Comparison of ENCODE assay signal across 15 mouse cellular contexts in the genomic region with DNA sequence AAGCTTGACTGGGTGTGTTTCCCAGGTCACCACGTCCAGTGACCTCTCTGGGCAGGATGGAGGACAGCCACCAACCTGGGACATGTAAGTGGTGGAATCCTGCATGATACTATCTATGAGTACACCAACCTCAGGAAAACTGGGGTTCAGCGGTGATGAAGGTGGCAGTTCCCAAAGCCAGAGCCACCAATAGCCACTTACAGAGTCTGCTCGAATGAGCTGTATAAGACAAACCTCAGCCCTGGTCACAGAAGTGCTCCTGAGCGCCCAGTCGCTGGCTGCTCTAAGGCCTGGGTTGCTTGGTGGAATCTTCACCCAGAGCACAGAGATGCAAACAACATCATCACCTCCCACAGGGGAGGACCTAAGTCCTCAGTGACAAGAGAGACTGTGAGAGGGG.
A peak's percentile ranks its signal among the peaks of the same experiment; 100 is the strongest.
DNase-seq lines count a peak whose midpoint lies in the region; ATAC-seq and TF ChIP-seq lines count a peak whose summit lies in the region.
"Had no signal": no experiment of that assay in that cellular context is flagged by ENCODE, and none has a peak within 500 bp of the region (broad histone marks: within the 10 kb centered on the region; RNA-seq: fewer than 3 reads in every experiment).

No protein-coding gene starts in this region.

- TF ChIP-seq POLR2A in heart, adult 2 months (IDR thresholded peaks at IDR 0.05; ENCODE audit: insufficient read depth, low read depth, low read length): no peak

- no peaks in the 10 kb centered on the region for H3K79me2 ChIP-seq in heart, adult 2 months (replicated peaks; ENCODE audit: control insufficient read depth, insufficient read depth, low read length)

- ATAC-seq in kidney, embryonic 14.5 days (ENCODE audit: low FRiP score, low TSS enrichment): no peak
- ATAC-seq in lung, postnatal 0 days: no peak
- no peak for ATAC-seq in stomach, postnatal 0 days (ENCODE audit: low FRiP score, low TSS enrichment)
- ATAC-seq: midbrain, embryonic 13.5 days had no signal

- H3K4me2 ChIP-seq in kidney, embryonic 14.5 days (replicated peaks; ENCODE audit: low read depth, low read length): peak overlapping the region; percentile 43
- H3K4me2 ChIP-seq in lung, postnatal 0 days (replicated peaks; ENCODE audit: low read depth, low read length): peak overlapping the region; percentile 53
- peak overlapping the region; percentile 58 for H3K4me2 ChIP-seq in stomach, postnatal 0 days (replicated peaks; ENCODE audit: low read depth)
- H3K4me2 ChIP-seq: hindbrain, embryonic 12.5 days; limb, embryonic 15.5 days; midbrain, embryonic 13.5 days had no signal

- 67% methylated on average over 5 of the region's 5 CpGs for WGBS in heart, adult 2 months
- 81% methylated on average over 5 of the region's 5 CpGs for WGBS in kidney, embryonic 14.5 days
- 41% methylated on average over 5 of the region's 5 CpGs for WGBS in lung, postnatal 0 days
- WGBS in stomach, postnatal 0 days: 54% methylated on average over 5 of the region's 5 CpGs

- intact Hi-C loops in heart, adult 2 months (cut with DNase I): loop anchor here (2.0 kb wide), 1 partner anchor 18 kb away; no protein-coding TSS in a partner anchor
- intact Hi-C loops in heart, postnatal 36 days (cut with DNase I): no loop called here

- no peaks in the 10 kb centered on the region for H3K9me3 ChIP-seq in kidney, embryonic 14.5 days (ENCODE audit: control insufficient read depth, low read length)
- H3K9me3 ChIP-seq in lung, postnatal 0 days (ENCODE audit: low read length): no peaks in the 10 kb centered on the region
- H3K9me3 ChIP-seq in stomach, postnatal 0 days (ENCODE audit: control insufficient read depth, low read length): no peaks in the 10 kb centered on the region
- H3K9me3 ChIP-seq: hindbrain, embryonic 12.5 days; limb, embryonic 15.5 days; midbrain, embryonic 13.5 days had no signal

- H3K27me3 ChIP-seq in heart, adult 2 months (ENCODE audit: control insufficient read depth, insufficient read depth, low read length): no peaks in the 10 kb centered on the region
- H3K27me3 ChIP-seq in kidney, embryonic 14.5 days (ENCODE audit: control insufficient read depth, insufficient read depth, low read length): no peaks in the 10 kb centered on the region
- no peaks in the 10 kb centered on the region for H3K27me3 ChIP-seq in lung, postnatal 0 days (replicated peaks; ENCODE audit: insufficient read depth, low read length)
- no peaks in the 10 kb centered on the region for H3K27me3 ChIP-seq in stomach, postnatal 0 days (ENCODE audit: control insufficient read depth, insufficient read depth, low read length)
- H3K27me3 ChIP-seq: limb, embryonic 15.5 days; midbrain, embryonic 13.5 days had no signal

- no peak overlapping the region for H3K4me3 ChIP-seq in heart, adult 2 months
- H3K4me3 ChIP-seq in kidney, embryonic 14.5 days (ENCODE audit: low read length): peak overlapping the region; percentile 17; the same call in 1 of the 2 replicates
- peak overlapping the region; percentile 25; the same call in 1 of the 2 replicates for H3K4me3 ChIP-seq in lung, postnatal 0 days (ENCODE audit: low read depth, low read length)
- peak overlapping the region; percentile 50 for H3K4me3 ChIP-seq in stomach, postnatal 0 days (ENCODE audit: low read depth, low read length)
- H3K4me3 ChIP-seq: hindbrain, embryonic 12.5 days; limb, embryonic 15.5 days; midbrain, embryonic 13.5 days had no signal

- peak overlapping the region; percentile 82 for H3K27ac ChIP-seq in heart, adult 2 months
- peak overlapping the region; percentile 37; the same call in 1 of the 2 replicates for H3K27ac ChIP-seq in kidney, embryonic 14.5 days (ENCODE audit: low read depth, low read length)
- H3K27ac ChIP-seq in lung, postnatal 0 days (ENCODE audit: low read length): peak overlapping the region; percentile 43; the same call in 1 of the 2 replicates
- H3K27ac ChIP-seq in stomach, postnatal 0 days (replicated peaks): peak overlapping the region; percentile 77; the same call in 1 of the 2 replicates
- H3K27ac ChIP-seq: hindbrain, embryonic 12.5 days; macrophage; midbrain, embryonic 13.5 days had no signal

- peaks cover 4% of the 10 kb centered on the region; the same call in 1 of the 2 replicates for H3K36me3 ChIP-seq in heart, adult 2 months (ENCODE audit: control insufficient read depth, insufficient read depth, low read length)
- H3K36me3 ChIP-seq in kidney, embryonic 14.5 days (ENCODE audit: control insufficient read depth, insufficient read depth, low read length): no peaks in the 10 kb centered on the region
- no peaks in the 10 kb centered on the region for H3K36me3 ChIP-seq in lung, postnatal 0 days (ENCODE audit: insufficient read depth, low read length)
- H3K36me3 ChIP-seq in stomach, postnatal 0 days (ENCODE audit: control insufficient read depth, insufficient read depth, low read length): no peaks in the 10 kb centered on the region
- H3K36me3 ChIP-seq: hindbrain, embryonic 12.5 days; limb, embryonic 15.5 days; midbrain, embryonic 13.5 days had no signal

- peak overlapping the region; percentile 20 for H3K9ac ChIP-seq in heart, adult 2 months (ENCODE audit: low read depth, low read length)
- no peak overlapping the region for H3K9ac ChIP-seq in kidney, embryonic 14.5 days (ENCODE audit: low read depth, low read length)
- 0 out of 2 replicates have a peak overlapping the region, but pooled peaks have one; percentile 9 for H3K9ac ChIP-seq in lung, postnatal 0 days (replicated peaks; ENCODE audit: low read depth)
- peak overlapping the region; percentile 73 for H3K9ac ChIP-seq in stomach, postnatal 0 days (ENCODE audit: low read length)
- H3K9ac ChIP-seq: hindbrain, embryonic 12.5 days; limb, embryonic 15.5 days; midbrain, embryonic 13.5 days had no signal

- TF ChIP-seq EP300 in heart, adult 2 months (IDR thresholded peaks at IDR 0.05; ENCODE audit: insufficient read depth, low read depth, low read length): no peak
- TF ChIP-seq EP300 in lung, postnatal 0 days (IDR thresholded peaks at IDR 0.05): no peak
- TF ChIP-seq EP300 in stomach, postnatal 0 days (optimal IDR thresholded peaks at IDR 0.05): no peak

- peaks cover 36% of the 10 kb centered on the region for H3K4me1 ChIP-seq in heart, adult 2 months (ENCODE audit: control insufficient read depth, insufficient read depth, low read length)
- H3K4me1 ChIP-seq in kidney, embryonic 14.5 days (ENCODE audit: control insufficient read depth, insufficient read depth, low read length): peaks cover 56% of the 10 kb centered on the region
- peaks cover 31% of the 10 kb centered on the region; the same call in 1 of the 2 replicates for H3K4me1 ChIP-seq in lung, postnatal 0 days (ENCODE audit: insufficient read depth, low read depth, low read length)
- no peaks in the 10 kb centered on the region; the same call in 1 of the 2 replicates for H3K4me1 ChIP-seq in stomach, postnatal 0 days (replicated peaks; ENCODE audit: control insufficient read depth, insufficient read depth)

- DNase-seq in heart, adult 2 months: no peak
- no peak for DNase-seq in heart, postnatal 36 days
- no peak for DNase-seq in kidney, postnatal 36 days
- DNase-seq in lung, postnatal 0 days (ENCODE audit: low spot score): no peak
- no peak for DNase-seq in lung, adult 18-20 months
- DNase-seq in stomach, postnatal 0 days (ENCODE audit: low spot score): no peak
- DNase-seq in cerebellum, postnatal 25 days: no peak
- DNase-seq: layer of hippocampus, adult 9-11 months; right cerebral cortex, adult 18-20 months; thymus, adult 18-20 months had no signal

- no peak for TF ChIP-seq CTCF in heart, adult 2 months (IDR thresholded peaks at IDR 0.05)
- TF ChIP-seq CTCF in lung, postnatal 0 days (IDR thresholded peaks at IDR 0.05): no peak
- no peak for TF ChIP-seq CTCF in stomach, postnatal 0 days (IDR thresholded peaks at IDR 0.05; ENCODE audit: low read depth)
